Mouse (Mus musculus): Measurements from ENCODE around the gene Atf7. TPM values are rescaled to one million over a fixed set of nuclear protein-coding genes. Genes with fewer than 3 reads are reported as not detected.

The Atf7 gene
- polyA plus RNA-seq, 1 experiment, result 45.0 TPM

- DNase-seq (ENCODE audit: low read depth, low spot score), result no peak
- 48% methylated on average over 1 of the region's 1 CpGs for WGBS
Observed at GRCm38 (mm10) chr15:102562491-102562890, 62.8 kb downstream of the Atf7 start.

GRCm38 (mm10) chr15:102557580-102557979 is 67.7 kb downstream of the Atf7 start:
- no peak for DNase-seq (ENCODE audit: low read depth, low spot score)

GRCm38 (mm10) chr15:102555581-102555980 is 69.7 kb downstream of the Atf7 start:
- DNase-seq (ENCODE audit: low read depth, low spot score), result no peak
- 98% methylated on average over 1 of the region's 1 CpGs for WGBS

GRCm38 (mm10) chr15:102552599-102552998 is 72.7 kb downstream of the Atf7 start:
- WGBS, result 94% methylated on average over 5 of the region's 5 CpGs
- no peak for DNase-seq (ENCODE audit: low read depth, low spot score)

- DNase-seq (ENCODE audit: low read depth, low spot score), result no peak
- 97% methylated on average over 3 of the region's 3 CpGs for WGBS
Observed at GRCm38 (mm10) chr15:102547478-102547877, 77.8 kb downstream of the Atf7 start.

GRCm38 (mm10) chr15:102546677-102547427 is 78.4 kb downstream of the Atf7 start:
- DNase-seq (ENCODE audit: low read depth, low spot score), result no peak
- 77% methylated on average over 3 of the region's 3 CpGs for WGBS

GRCm38 (mm10) chr15:102546246-102546645 is 79.0 kb downstream of the Atf7 start:
- WGBS, result 94% methylated on average over 3 of the region's 3 CpGs
- DNase-seq (ENCODE audit: low read depth, low spot score), result no peak

GRCm38 (mm10) chr15:102544801-102545200 is 80.5 kb downstream of the Atf7 start:
- DNase-seq (ENCODE audit: low read depth, low spot score), result no peak
- 95% methylated on average over 4 of the region's 4 CpGs for WGBS

- WGBS, result 94% methylated on average over 7 of the region's 7 CpGs
- DNase-seq (ENCODE audit: low read depth, low spot score), result no peak
Observed at GRCm38 (mm10) chr15:102533926-102534325, 91.3 kb downstream of the Atf7 start.

- WGBS, result 86% methylated on average over 3 of the region's 3 CpGs
- DNase-seq (ENCODE audit: low read depth, low spot score), result no peak
Observed at GRCm38 (mm10) chr15:102532106-102532900, 93.0 kb downstream of the Atf7 start.

GRCm38 (mm10) chr15:102531586-102531985 is 93.7 kb downstream of the Atf7 start:
- DNase-seq (ENCODE audit: low read depth, low spot score), result no peak
- 80% methylated on average over 4 of the region's 4 CpGs for WGBS

GRCm38 (mm10) chr15:102530566-102530965 is 94.7 kb downstream of the Atf7 start:
- 75% methylated on average over 4 of the region's 4 CpGs for WGBS
- DNase-seq (ENCODE audit: low read depth, low spot score), result no peak

- DNase-seq (ENCODE audit: low read depth, low spot score), result no peak
- 98% methylated on average over 1 of the region's 1 CpGs for WGBS
Observed at GRCm38 (mm10) chr15:102528396-102528795, 96.9 kb downstream of the Atf7 start.

- 86% methylated on average over 3 of the region's 3 CpGs for WGBS
Observed at GRCm38 (mm10) chr15:102527936-102528335, 97.3 kb downstream of the Atf7 start.

GRCm38 (mm10) chr15:102526111-102527002 is 98.9 kb downstream of the Atf7 start:
- DNase-seq (ENCODE audit: low read depth, low spot score), result no peak
- WGBS, result 72% methylated on average over 6 of the region's 6 CpGs

More at GRCm38 (mm10) chr15:102527936-102528335, 97.3 kb downstream of the Atf7 start:
- no peak for DNase-seq (ENCODE audit: low read depth, low spot score)

- 10% methylated on average over 3 of the region's 3 CpGs for WGBS
- no peak for DNase-seq (ENCODE audit: low read depth, low spot score)
Observed at GRCm38 (mm10) chr15:102524892-102525485, 100.3 kb downstream of the Atf7 start, which contains the start of gene Npff. Npff (minus strand) TSS chr15:102524942.

GRCm38 (mm10) chr15:102521480-102521879 is 103.8 kb downstream of the Atf7 start:
- WGBS, result 90% methylated on average over 4 of the region's 4 CpGs
- DNase-seq (ENCODE audit: low read depth, low spot score), result no peak

- no peak for DNase-seq (ENCODE audit: low read depth, low spot score)
- 69% methylated on average over 4 of the region's 4 CpGs for WGBS
Observed at GRCm38 (mm10) chr15:102520416-102520815, 104.8 kb downstream of the Atf7 start.
